Mouse (Mus musculus): Measurements from ENCODE around the gene Zp2.

Zp2 gene

DNA sequence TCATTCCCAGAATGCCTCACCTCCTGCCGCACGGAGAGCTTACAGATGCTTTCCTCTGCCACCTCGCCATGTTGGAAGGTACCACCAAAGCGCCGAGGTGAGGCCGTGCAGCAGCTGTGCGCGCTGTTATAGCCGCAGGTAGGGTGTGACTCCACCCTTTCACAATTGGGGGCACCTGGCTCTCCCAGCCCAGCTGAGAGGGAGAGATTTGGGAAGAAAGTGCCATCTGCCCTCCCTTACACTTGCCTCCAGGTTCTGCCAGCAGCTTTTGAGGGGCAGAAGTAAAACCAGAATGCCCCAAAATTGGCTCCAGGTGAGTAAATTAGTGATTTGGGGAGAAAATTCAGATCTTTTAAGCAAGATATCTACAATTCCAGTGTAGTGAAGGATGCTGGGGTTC, at the start of gene Zp2:
Zp2 (minus strand) TSS at position 101 of the 400 bp plus-strand sequence.
- no peak for DNase-seq

DNA sequence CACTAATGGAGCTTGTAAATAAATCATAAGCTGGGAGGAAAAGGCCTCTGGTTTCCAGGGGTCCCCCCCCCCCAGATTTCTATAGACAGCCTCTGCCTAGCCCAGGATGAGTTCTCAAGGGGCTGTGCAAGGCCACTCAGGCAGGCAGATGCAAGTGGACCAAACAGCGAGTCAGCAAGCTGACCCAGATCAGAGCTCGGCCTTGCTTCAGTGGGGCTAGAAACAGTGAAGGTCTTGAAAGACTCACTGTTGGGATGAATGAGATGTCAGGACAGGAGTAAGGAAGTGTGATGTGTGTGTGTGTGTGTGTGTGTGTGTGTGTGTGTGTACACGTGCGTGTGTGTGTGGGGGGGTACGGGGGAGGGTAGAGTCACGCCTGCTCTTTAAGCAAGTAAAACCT, 47.7 kb upstream of the Zp2 start:
- no peak for DNase-seq

DNA sequence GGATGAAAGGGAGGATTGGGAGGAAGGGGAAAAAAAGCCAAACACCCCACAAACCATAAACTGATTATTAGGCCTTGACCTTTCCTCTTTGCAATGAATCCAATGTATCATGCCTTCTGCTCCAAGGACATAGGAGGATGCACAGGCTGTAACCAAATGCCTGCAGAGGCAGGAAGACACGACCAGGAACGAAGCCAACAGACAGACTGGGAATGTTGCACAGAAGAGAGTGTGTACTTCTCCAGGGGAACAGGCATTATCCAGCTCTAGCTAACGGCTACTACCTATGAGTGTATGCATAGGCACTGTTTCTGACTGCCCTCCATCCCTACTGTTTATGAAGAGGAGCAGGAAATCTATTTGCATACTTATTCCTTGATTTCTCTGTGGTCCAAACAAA, 47.1 kb upstream of the Zp2 start:
- DNase-seq, result no peak

DNA sequence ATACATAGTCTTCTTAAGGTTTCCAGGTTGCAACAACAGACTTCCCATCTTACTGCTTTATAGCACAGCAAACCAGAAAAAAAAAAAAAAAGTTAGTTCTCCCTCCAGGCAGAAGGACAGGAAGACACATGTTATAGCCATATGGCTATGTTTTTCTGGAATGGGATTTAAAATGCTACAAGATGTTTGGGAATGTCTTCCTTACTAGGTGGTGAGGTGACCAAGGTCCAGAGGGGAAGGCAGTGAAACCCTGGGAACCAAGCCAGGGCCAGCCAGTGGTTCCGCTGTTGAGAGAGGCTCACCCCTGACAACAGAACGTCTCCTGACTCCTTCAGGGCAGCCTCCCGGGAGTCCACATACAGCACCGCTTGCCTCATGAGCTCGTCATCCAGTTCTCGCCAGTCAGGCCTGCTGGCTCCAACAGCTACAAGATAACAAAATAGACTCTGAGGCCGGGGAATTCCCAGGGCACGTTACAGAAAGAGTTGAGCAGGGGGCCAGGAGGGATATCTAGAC, 45.1 kb upstream of the Zp2 start:
- no peak for DNase-seq

DNA sequence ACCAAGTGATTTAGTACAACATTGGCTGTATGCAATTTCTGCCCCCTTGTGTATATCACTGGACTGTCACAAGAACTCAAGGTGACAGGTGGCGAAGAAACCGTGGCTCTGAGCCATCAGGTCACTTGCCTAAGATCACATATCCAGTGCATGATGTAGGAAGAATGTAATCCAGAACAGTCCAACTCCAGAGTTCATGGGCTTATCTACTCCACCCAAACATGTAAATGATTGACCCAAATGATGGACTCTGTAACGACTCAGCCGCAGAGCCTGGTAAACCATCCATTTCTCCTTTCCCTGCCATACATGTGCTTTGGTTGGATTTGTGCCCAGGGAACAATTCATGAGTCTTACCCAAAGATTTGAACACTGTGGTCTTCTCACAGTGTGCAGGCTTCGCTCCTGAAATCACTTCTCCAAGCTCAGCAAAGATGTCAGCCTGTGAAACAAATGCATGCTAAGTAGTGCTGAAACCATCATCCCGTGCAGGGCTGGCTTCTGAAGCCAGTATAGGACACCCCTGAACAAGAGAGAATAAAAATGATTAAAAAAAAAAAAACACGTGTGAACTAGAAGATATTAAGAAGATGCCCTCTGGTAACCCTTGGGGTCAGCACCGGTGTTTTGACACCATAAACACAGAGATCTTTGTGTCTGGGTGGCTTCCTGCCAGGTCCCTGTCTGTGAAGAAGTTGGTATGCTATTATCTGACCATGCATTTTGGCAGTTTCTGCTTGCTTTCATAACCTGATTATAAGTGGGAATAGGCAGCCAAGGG, 44.5 kb upstream of the Zp2 start:
- no peak for DNase-seq

DNA sequence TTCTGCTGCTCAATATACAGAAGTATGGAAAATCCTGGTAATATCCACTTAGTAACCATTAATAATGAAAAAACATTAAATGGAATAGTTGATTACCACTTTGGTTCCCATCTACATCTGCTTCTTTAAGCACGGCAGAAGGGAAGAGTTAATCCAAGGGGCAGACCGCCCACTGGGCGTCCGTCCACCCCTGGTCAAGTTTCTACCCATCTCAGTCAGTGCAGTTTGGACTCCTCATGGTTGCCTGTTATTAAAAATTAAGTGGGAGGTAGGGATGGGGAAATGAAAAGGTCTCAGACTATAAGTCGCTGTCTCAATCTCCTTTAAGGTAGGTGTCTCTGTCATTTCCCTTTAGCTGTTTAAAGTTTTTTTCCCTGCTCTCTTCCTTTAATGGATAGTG, 43.9 kb upstream of the Zp2 start:
- DNase-seq, result no peak

DNA sequence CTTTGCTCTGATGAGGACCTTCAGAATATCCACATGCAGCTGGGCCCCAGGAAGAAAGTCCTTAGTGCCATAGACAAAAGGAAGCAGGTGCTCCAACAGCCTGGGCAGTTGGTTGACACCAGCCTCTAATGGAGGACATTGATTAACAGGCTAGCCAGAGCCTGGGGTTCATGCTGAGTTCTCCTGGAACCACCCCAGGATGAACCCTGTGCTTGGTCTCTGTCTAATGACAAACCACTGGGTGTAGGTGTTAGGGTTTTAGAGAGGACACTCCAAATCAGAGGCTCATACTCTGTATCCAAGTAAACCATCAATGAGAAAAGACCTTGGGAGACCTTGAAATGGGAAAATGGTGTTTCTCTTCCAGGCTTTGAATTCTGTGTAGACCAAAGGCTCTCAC, 37.8 kb upstream of the Zp2 start:
- DNase-seq, result no peak

DNA sequence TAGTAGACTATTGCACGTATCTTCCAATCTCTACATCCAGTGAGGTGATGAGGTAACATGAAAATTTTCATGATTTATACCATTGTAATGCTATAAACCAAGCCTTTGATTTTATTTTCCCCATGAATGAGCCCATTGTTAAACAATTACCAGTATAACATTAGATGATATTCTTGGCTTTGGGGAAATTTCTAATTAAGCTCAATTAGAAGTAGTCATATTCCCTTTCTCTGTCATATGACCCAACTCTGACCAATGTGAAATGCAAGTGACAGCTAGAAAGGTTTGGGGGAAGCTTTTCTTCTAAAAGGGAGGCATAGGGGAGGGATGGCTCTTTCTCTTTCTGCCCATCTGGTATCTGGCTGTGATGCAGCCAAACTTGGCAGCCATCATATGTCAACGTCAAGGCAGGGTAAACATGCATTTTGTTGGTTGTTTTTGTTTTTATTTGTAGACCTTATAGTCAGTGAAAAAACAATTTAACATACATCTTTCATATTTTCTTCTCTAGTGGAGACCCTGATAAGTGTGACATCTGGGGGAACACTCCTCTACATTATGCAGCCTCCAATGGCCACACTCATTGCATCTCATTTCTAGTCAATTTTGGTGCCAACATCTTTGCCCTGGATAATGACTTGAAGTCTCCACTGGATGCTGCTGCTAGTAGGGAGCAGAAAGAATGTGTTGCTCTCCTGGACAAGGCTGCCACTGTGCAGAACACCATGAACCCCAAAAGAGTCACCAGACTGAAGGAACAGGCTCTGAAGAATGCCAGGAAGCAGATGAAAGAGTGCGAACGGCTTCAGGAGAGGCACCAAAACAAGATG, 36.5 kb upstream of the Zp2 start:
- DNase-seq, result no peak

DNA sequence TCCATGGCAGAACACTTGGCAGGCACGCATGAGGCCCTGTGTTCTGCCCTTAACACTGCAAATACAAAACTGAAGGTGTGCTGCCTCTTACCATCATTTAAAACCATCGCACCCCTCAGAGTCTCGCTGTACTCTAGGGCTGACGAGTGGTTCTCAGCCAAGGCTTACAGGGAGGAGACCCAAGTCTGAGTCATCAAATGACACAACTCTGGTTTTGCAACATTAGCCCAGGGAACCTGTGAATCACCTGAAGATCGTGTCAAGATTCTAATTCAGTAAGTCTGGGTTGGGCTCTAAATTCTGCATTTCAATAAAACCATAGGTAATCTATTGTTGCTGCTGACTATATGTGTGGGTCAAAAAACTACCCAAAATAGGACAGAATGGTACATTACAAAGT, 35.5 kb upstream of the Zp2 start:
- DNase-seq, result no peak

DNA sequence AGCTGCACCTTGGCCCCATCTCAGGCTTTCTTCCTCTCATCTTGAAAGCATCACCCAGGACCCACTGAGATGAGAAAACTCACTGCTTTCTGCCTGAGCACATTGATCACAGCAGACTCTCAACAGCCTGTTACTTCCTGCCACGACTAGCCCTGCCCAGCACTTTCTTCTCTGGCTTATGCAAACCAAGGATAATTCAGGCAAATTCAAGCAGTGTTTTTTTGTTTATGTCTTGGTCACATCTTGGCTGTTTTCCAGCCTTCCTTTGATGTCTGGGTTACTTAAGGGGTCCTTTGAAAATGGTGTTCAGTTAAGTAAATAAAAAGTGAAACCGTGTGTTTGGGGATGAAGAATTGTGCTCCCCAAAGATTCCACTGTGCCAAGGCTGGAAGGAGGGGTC, 33.8 kb upstream of the Zp2 start:
- no peak for DNase-seq

DNA sequence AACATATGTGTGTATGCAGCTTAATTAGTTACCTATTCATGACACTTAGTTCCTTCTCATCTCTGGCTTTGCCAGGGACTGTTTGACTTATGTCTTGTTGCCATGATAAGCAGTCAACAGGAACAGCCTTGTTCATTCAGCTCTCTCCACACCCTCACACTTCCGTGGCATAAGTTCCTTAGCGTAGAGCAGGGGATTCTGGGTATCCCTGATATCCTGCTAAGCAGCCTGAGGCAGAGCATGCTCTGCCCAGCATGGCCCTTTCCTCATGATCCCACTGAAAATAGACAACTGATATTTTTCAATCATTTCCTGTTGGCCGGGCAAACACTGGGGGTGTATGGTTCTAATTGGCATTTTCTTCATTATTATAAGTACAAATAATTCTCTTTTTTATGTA, 32.5 kb upstream of the Zp2 start:
- no peak for DNase-seq

DNA sequence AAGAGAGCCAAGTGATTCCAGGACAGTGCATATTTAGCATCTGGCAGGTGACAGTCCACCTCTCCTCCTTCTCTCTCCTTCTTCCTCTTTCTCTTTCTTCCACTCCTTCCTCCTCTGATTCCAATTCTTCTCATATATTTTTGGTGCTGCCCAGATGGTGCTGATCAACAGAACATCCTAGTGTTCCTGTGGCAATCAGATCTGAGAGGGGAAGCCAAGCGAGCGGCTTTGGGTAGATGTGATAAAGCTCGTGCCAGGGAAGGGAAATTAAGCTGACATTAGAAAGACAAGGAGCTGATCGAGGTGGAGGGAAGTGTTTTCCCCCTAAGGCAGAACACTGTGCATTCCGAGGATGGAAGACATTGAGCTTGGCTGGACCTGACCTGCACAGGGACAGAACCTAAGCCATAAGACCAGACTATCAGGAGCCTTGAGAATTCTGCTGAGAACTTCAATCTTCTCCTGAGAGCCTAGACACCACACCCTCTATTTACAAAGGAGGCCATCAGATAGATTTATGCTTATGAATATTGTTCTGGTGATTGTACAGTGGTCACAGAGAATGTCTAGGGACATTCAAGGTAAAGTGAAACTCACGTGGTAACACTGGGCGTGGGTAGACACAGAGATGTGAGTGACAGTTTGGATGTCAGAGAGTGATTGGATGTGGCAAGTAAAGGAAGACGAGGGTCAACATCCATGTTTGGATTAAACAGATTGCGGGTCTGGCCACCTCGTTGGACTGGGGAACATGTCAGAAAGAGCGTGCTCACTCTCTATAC, 29.8 kb upstream of the Zp2 start:
- DNase-seq, result no peak

DNA sequence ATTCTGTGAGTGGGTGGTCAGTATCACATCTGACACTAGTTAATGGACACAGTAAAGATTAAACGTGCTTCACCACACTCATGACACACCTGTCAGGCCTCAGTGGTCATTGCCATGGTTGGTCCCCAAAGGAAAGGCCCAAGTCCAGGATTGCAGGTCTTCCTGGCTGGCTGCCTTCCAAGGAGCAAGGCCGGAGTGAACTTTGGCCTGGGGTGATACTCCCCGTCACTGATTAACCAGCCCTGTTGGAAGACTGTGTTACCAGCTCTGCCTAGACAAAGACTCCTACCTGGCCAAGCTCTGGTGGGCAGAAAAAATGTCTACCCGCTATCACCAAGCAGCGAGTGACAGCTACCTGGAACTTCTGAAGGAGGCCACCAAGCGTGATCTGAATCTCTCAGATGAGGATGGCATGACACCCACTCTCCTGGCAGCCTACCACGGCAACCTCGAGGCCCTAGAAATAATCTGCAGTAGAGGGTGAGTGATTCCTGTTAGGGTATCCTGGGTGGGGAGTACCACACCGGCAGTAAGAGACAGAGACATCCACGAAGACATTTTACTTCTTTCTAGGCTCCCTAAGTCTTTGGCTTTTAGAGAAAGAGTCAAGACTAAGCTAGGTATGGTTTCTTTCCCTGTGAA, 28.6 kb upstream of the Zp2 start, which contains the start of gene Anks4b:
Anks4b (plus strand) TSS at position 256 of the 642 bp plus-strand sequence.
- no peak for DNase-seq

DNA sequence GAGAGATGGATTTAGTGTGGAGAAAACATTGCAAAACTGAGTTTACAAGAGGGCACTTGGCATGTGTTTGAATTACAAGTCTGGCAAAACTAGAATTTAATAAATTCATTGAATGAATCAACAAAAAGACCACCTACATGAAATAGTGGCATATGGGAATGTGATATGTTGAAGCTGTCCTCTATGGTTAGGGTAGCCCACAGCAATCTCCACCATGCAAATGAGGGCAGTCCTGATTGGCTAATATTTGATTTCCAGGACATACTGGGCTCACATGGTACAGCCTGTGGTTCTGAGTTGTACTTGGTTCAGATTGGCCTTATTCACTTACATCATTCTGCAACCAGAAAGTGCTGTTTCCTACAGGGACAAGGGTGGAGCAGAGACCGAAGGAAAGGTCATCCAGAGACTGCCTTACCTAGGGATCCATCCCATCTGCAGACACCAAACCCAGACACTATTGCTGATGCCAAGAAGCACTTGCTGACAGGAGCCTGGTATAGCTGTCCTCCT, 27.2 kb upstream of the Zp2 start:
- DNase-seq, result no peak

DNA sequence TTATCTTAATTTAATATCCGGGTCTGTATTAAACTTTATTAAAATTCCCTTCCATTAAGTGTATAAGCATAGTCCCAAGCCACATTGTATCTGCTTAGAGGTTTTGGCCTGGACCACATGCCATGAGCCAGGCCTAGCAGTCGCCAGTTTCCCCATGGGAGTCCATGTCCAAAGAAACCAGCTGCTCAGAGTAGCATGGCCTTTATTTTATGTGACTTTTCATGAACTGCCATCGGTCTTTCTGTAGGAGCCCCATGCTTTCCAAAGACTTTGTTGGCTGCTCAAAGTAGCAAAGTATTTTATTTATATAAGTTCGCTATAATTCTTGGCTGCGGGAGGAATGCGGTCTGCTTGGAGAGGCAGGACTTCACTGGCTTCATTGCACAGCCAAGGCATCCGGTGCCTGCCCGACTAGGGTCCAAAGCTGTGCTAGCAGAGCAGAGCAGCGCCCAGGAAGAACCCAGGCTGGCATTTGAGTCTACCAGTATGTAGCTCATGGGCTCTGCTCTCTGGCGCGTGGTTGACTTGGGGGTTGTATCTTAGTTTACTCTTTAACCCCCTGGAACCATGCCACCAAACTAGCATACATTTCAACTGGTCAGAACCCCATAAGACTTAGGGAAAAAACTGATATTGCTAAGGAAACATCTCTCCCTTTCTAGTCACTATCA, 18.6 kb upstream of the Zp2 start:
- no peak for DNase-seq

DNA sequence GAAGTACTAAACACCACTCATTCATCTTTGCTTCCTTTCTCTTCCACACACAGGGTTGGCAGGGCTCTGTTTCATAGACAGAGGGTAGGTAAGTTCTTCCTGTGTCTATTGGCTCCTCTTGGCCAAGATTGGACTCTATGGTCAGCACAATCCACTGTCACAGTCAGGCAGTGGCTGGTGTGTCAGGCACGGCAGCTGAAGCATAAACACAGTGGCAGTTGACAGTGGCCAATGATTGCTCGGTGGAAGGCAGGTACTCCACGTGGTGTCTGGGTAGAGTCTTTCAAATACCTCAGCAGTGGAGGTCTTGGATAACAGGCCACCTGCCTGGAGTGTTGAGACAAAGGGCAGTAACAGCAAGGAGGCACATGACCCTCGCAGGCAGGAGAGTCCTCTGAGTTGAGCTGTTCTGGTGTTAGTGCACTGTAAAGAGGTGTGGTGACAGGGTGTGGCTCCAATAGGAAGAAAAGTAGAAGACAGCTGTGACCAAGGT, 13.1 kb upstream of the Zp2 start:
- DNase-seq, result no peak

DNA sequence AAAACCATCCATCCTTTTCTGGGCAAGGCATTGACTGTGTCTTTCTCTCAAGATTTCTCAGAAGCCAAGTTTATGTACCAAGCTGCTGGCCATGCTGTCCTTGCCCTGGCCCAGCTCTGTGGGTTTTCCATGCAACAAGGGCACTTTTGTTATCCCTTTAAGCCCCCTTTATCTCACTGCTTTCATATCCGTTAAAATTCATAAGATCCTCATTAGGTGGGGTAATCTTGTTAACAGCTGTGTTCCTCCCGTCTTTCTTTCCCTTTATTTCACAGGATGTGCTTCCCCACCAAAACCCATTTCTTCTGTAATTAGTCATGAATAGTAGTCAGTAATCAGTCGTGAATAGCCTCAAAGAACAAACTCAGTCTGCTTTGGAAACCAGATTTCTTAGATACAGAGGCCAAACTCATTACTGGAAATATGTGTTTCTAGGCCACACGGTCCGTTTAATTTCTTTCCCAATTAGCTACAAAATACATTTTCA, 12.5 kb upstream of the Zp2 start:
- DNase-seq, result no peak

DNA sequence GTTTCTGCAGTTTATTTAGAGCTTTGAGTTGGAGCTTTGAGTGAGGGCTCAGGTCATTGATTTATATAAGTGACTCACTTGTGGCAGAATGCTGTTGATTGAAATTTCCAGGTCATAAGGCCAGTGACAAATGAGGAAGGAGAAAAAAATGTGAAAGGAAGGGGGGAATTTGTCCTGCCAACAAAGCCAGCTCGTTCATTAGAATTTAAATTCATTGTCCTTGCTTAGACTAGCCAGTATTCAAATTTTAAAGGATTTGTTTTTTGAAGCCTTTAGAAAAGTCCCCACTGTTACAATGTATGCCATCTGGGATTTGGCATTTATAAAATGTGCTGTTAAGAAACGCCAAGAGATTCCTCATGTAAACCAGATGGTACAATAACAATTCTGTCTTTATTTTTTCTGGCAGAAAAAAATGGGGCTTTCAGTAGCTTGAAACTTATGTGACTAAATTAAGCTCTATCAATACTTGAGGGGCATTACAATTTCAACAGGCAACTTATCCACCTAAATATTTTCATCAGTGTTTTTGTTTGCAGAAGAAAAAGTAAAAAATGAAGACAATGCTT, 11.8 kb upstream of the Zp2 start:
- no peak for DNase-seq

DNA sequence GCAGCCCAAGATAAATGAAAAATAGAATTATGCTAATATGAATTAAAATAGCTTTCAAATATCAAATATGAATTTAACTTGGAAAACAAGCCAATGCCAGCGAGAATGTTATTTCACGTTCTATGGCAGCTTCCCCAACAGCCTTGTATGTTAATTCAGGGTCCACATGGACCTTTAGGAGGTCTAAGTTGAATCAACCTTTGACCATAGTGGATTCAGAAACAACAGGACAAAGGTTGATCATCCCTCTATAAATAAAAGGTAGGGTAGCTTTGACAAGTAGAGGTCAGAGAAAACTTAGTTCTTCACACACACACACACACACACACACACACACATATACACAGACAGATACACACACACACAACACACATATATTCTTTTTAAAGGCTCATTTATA, 5.8 kb upstream of the Zp2 start:
- DNase-seq, result no peak

DNA sequence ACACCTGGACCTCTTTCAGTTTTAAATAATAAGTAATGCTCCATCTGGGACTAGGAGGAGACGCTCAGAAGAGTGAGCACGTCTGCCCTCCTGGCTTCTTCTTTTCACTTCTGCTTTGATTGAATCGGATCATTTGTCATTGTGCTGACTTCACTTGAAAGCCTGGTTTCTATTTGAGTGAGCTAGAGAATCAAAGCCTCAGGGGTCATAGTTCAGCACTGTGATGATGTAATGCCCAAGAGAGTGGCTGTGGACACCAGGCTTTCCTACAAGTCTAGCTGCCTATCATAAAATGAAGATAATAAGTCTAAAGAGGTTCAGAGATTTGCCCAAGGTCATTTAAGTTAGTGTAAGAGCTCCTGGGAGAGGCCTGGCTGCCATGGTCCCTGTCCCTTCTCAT, 5.2 kb upstream of the Zp2 start:
- no peak for DNase-seq

DNA sequence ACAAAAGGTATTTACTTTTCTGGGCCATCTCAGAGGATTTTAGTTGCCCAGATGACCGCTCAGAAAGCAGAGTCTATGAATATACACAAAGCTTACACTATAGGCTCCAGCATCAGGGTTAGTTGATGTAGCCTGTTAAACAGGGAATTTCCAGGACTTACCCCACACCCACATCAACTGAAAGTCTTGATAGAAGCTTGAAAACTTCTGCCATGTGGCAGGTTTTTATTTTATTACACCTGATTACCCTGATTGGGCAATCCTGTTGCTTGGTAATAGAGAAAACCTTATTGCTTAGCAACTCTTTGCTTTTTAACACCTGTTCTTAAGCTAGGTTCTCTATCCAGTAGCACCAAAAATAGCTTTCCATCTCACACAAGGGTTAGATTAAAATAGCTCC, 2.3 kb downstream of the Zp2 start:
- DNase-seq, result no peak
